Mouse (Mus musculus) midbrain, embryonic 13.5 days (tissue): ENCODE data around the gene Slc44a2. TPM values are rescaled to one million over a fixed set of nuclear protein-coding genes. Genes with fewer than 3 reads are reported as not detected.

ENCODE experiments used
- ATAC-seq: fragments of 200-750 bp; cut with Nextera tagmentation; 2 replicates; pipeline ENCODE4 v1.8.0; 2017; ENCODE audit warnings: mild to moderate bottlenecking, moderate TSS enrichment, moderate library complexity
- H3K27ac ChIP-seq: fragments of 300-500 bp; sonication (generic); 2 replicates; pipeline ENCODE4 v1.5.1; 2015; ENCODE audit warnings: inconsistent platforms, mild to moderate bottlenecking, moderate library complexity
- H3K27me3 ChIP-seq: fragments of 300-500 bp; sonication (generic); 2 replicates; pipeline ENCODE4 v1.6.1; 2015; ENCODE audit warnings: mild to moderate bottlenecking, inconsistent platforms
- H3K36me3 ChIP-seq: fragments of 300-500 bp; sonication (generic); 2 replicates; pipeline ENCODE4 v1.6.1; 2015; ENCODE audit warnings: mild to moderate bottlenecking, inconsistent platforms
- H3K4me1 ChIP-seq: fragments of 300-500 bp; sonication (generic); replicated peaks from 2 replicates; pipeline ENCODE4 v1.6.1; 2015; ENCODE audit warnings: inconsistent platforms
- H3K4me2 ChIP-seq: fragments of 300-500 bp; sonication (generic); replicated peaks from 2 replicates; pipeline ENCODE4 v1.6.1; 2015; ENCODE audit warnings: moderate library complexity, mild to moderate bottlenecking, inconsistent platforms
- H3K4me3 ChIP-seq: fragments of 300-500 bp; sonication (generic); replicated peaks from 2 replicates; pipeline ENCODE4 v1.5.1; 2015; ENCODE audit warnings: mild to moderate bottlenecking, inconsistent platforms
- H3K9ac ChIP-seq: fragments of 300-500 bp; sonication (generic); replicated peaks from 2 replicates; pipeline ENCODE4 v1.6.1; 2015; ENCODE audit warnings: mild to moderate bottlenecking, inconsistent platforms
- H3K9me3 ChIP-seq: fragments of 300-500 bp; sonication (generic); 2 replicates; pipeline ENCODE4 v1.6.1; 2016; ENCODE audit warnings: mild to moderate bottlenecking, inconsistent platforms
- WGBS: fragments of 180-500 bp; shearing (Covaris S2); methylation state at CpG from one replicate; pipeline ENCODE4 v1.1.7; 2015; 5-methylcytosine and 5-hydroxymethylcytosine counted together
- polyA plus RNA-seq: library from polyadenylated mRNA; unstranded; fragments of >200 nt; fragmentation: Nextera tagmentation; extraction: Ambion mirVana; gene quantifications from 2 replicates; pipeline ENCODE4 v1.2.1, GENCODE M21; 2015

Slc44a2 gene
- polyA plus RNA-seq, 1 experiment from 2014 or later, result 61.6 TPM

- Histone ChIP-seq H3K4me1 (peaks cover 31% of the 10 kb centered on the region), H3K9me3 (no peaks in the 10 kb centered on the region), H3K27me3 (no peaks in the 10 kb centered on the region; the same call in 1 of the 2 replicates), H3K4me2 (peak within 1 kb of the TSS; percentile 91), H3K36me3 (peaks cover 10% of the 10 kb centered on the region), H3K27ac (peak within 1 kb of the TSS; percentile 92), H3K9ac (peak within 1 kb of the TSS; percentile 85), H3K4me3 (peak within 1 kb of the TSS; percentile 92)
- ATAC-seq, result peak; percentile 93
- under 1% methylated on average over 65 of the region's 66 CpGs for WGBS
Measured at GRCm38 (mm10) chr9:21367357-21368111, 47.0 kb downstream of the Slc44a2 start, which contains the start of gene Ilf3. Gene Ilf3, plus strand, starts transcription at chr9:21367871.

DNA sequence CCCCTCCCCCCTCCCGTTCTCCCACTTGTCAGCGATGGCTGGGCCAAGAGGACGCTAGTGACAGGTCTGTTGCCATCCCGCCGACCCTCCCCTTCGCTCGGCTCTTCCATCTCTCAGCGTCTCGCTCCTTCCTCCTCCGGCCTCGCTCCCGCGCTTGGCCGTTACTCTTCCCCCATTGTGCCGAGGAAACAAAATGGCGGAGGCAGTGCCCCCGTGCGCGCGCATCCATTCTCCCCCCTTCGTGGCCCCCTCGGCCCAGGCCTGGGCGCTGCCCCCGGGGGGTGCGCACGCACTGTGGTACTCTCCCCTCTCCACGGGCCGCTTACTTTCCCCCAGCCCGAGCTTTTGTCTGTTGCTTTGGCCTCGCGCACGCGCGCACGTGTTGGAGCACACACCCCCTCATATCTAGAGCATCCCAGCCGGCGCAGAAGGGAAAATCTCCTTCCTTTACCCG, 47.7 kb downstream of the Slc44a2 start:
- H3K9ac ChIP-seq, result peak overlapping the region; percentile 85
- no peaks in the 10 kb centered on the region for H3K9me3 ChIP-seq
- H3K36me3 ChIP-seq, result peaks cover 15% of the 10 kb centered on the region
- peak overlapping the region; percentile 92 for H3K27ac ChIP-seq
- ATAC-seq, result peak; percentile 77
- H3K27me3 ChIP-seq, result no peaks in the 10 kb centered on the region
- H3K4me3 ChIP-seq, result peak overlapping the region; percentile 92
- H3K4me2 ChIP-seq, result peak overlapping the region; percentile 91
- WGBS, result 1% methylated on average over 31 of the region's 38 CpGs
- peaks cover 38% of the 10 kb centered on the region for H3K4me1 ChIP-seq

DNA sequence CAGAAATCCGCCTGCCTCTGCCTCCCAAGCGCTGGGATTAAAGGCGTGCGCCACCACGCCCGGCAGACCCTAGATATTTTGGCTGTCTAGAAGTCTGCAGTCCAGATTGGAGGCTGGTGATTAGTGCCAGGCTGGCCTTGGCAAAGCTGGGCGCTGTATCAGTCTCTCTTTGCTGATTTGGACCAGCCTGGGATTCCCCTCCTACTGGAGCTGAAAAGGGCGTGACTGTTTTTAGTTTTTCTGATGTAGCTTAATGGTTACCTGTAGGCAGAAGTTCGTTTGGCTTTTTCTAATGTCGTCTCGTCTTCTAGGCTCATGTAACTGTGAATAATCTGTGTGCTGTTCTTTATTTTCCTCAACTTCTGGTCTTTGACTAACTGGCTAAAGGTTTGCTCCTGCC, 48.6 kb downstream of the Slc44a2 start:
- WGBS, result 69% methylated on average over 11 of the region's 11 CpGs
- Histone ChIP-seq H3K9me3 (no peaks in the 10 kb centered on the region), H3K9ac (peak overlapping the region; percentile 85), H3K4me3 (peak overlapping the region; percentile 92), H3K27ac (no peak overlapping the region), H3K36me3 (peaks cover 15% of the 10 kb centered on the region), H3K27me3 (no peaks in the 10 kb centered on the region), H3K4me2 (peak overlapping the region; percentile 91), H3K4me1 (peaks cover 42% of the 10 kb centered on the region)
- ATAC-seq, result no peak

GRCm38 (mm10) chr9:21370876-21371275, 50.4 kb downstream of the Slc44a2 start:
- Histone ChIP-seq H3K9ac (no peak overlapping the region), H3K27ac (no peak overlapping the region), H3K27me3 (no peaks in the 10 kb centered on the region), H3K36me3 (peaks cover 15% of the 10 kb centered on the region), H3K4me1 (peaks cover 42% of the 10 kb centered on the region), H3K9me3 (no peaks in the 10 kb centered on the region), H3K4me3 (0 out of 2 replicates have a peak overlapping the region, but pooled peaks have one; percentile 20), H3K4me2 (peak overlapping the region; percentile 91)
- ATAC-seq, result no peak
- 86% methylated on average over 2 of the region's 2 CpGs for WGBS

GRCm38 (mm10) chr9:21372508-21372907, 52.0 kb downstream of the Slc44a2 start:
- Histone ChIP-seq H3K27ac (no peak overlapping the region), H3K4me3 (no peak overlapping the region), H3K27me3 (no peaks in the 10 kb centered on the region), H3K9me3 (no peaks in the 10 kb centered on the region), H3K4me1 (peaks cover 49% of the 10 kb centered on the region), H3K4me2 (no peak overlapping the region), H3K36me3 (peaks cover 15% of the 10 kb centered on the region), H3K9ac (no peak overlapping the region)
- no peak for ATAC-seq
- WGBS, result 76% methylated on average over 1 of the region's 1 CpGs

DNA sequence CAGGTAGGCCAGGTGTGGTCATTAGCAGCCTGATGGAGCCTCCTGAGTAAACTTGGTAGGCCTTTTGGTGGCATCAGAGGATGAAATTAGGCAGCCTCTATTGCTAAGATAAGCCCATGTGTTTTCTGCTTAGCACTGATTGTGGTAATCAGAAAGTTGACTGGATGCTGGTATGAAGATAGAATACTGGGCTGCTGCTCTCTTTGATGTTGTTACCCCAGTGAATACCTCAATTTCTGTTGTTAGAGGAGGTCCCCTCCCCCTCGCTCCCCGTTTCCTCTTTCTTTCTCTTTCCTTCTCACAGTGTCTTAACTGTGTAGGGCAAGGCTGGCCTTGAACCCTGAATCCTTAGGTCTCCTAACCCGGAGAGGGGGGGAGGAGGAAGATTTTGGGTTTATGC, 58.7 kb downstream of the Slc44a2 start:
- Histone ChIP-seq H3K4me1 (peaks cover 48% of the 10 kb centered on the region), H3K9me3 (no peaks in the 10 kb centered on the region), H3K27ac (no peak overlapping the region), H3K4me3 (no peak overlapping the region), H3K9ac (no peak overlapping the region), H3K27me3 (no peaks in the 10 kb centered on the region), H3K4me2 (no peak overlapping the region), H3K36me3 (no peaks in the 10 kb centered on the region; the same call in 1 of the 2 replicates)
- ATAC-seq, result no peak
- 90% methylated on average over 3 of the region's 3 CpGs for WGBS

- Histone ChIP-seq H3K4me3 (no peak overlapping the region), H3K36me3 (no peaks in the 10 kb centered on the region), H3K27me3 (no peaks in the 10 kb centered on the region), H3K9ac (no peak overlapping the region), H3K4me2 (no peak overlapping the region), H3K27ac (no peak overlapping the region), H3K9me3 (no peaks in the 10 kb centered on the region), H3K4me1 (peaks cover 53% of the 10 kb centered on the region)
- no peak for ATAC-seq
Measured at GRCm38 (mm10) chr9:21380868-21381267, 60.4 kb downstream of the Slc44a2 start.

DNA sequence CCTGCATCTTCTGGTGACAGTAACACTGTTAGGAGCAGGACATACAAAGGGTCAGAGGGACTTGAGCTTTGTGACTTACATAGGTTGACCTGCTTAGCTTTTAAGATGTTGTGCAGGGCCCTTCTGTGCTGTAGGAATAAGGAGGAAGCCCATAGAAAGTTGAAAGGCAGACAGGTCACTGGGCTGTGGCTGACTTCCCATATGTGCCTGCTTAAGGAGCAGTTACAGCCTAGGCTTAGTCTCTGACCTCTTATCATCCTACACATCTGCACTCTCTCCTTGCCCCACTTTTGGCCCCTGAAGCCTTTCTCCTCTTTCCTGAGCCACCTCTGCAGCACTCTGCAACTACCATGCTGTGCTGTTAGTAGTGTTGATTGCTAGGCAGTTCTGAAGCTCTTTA, 63.5 kb downstream of the Slc44a2 start:
- Histone ChIP-seq H3K9ac (no peak overlapping the region), H3K9me3 (no peaks in the 10 kb centered on the region), H3K4me3 (no peak overlapping the region), H3K4me1 (peaks cover 39% of the 10 kb centered on the region), H3K27me3 (no peaks in the 10 kb centered on the region), H3K27ac (no peak overlapping the region), H3K4me2 (no peak overlapping the region), H3K36me3 (peaks cover 13% of the 10 kb centered on the region)
- ATAC-seq, result no peak

GRCm38 (mm10) chr9:21392646-21393175, 72.2 kb downstream of the Slc44a2 start:
- Histone ChIP-seq H3K9ac (no peak overlapping the region), H3K36me3 (peaks cover 99% of the 10 kb centered on the region), H3K9me3 (no peaks in the 10 kb centered on the region), H3K27ac (no peak overlapping the region), H3K27me3 (no peaks in the 10 kb centered on the region), H3K4me3 (no peak overlapping the region), H3K4me1 (no peaks in the 10 kb centered on the region), H3K4me2 (no peak overlapping the region)
- no peak for ATAC-seq
- WGBS, result 87% methylated on average over 10 of the region's 10 CpGs

GRCm38 (mm10) chr9:21395692-21396091, 75.2 kb downstream of the Slc44a2 start:
- Histone ChIP-seq H3K9me3 (no peaks in the 10 kb centered on the region), H3K36me3 (peaks cover 99% of the 10 kb centered on the region), H3K4me1 (no peaks in the 10 kb centered on the region), H3K27ac (no peak overlapping the region), H3K4me3 (no peak overlapping the region), H3K9ac (no peak overlapping the region), H3K4me2 (no peak overlapping the region), H3K27me3 (no peaks in the 10 kb centered on the region)
- ATAC-seq, result 0 out of 2 replicates have a peak, but pooled peaks have one; percentile 51
- 94% methylated on average over 3 of the region's 3 CpGs for WGBS

DNA sequence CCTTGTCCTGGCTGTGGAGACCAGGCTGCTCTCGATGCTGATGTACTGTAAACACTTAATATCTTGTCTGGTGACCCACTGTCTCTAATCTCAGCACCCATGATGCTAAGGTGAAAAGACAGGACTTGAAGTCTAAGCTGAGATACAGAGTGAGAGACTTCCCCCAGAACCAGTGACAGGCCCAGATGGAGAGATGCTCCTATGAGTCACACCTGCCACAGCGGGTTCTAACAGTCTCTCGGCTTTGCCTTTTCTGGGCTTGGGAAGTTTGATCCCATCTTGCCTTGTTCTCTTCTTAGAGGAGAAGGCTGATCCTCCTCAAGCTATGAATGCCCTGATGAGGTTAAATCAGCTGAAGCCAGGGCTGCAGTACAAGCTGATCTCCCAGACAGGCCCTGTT, 76.7 kb downstream of the Slc44a2 start:
- H3K4me3 ChIP-seq, result no peak overlapping the region
- H3K27ac ChIP-seq, result no peak overlapping the region
- WGBS, result 99% methylated on average over 3 of the region's 3 CpGs
- no peak for ATAC-seq
- H3K27me3 ChIP-seq, result no peaks in the 10 kb centered on the region
- no peaks in the 10 kb centered on the region for H3K4me1 ChIP-seq
- H3K9ac ChIP-seq, result no peak overlapping the region
- no peak overlapping the region for H3K4me2 ChIP-seq
- H3K36me3 ChIP-seq, result peaks cover 98% of the 10 kb centered on the region
- no peaks in the 10 kb centered on the region for H3K9me3 ChIP-seq

- Histone ChIP-seq H3K27me3 (no peaks in the 10 kb centered on the region), H3K4me2 (no peak overlapping the region), H3K4me3 (no peak overlapping the region), H3K9me3 (no peaks in the 10 kb centered on the region), H3K27ac (no peak overlapping the region), H3K9ac (no peak overlapping the region), H3K36me3 (peaks cover 99% of the 10 kb centered on the region), H3K4me1 (no peaks in the 10 kb centered on the region)
- ATAC-seq, result no peak
- WGBS, result 96% methylated on average over 9 of the region's 9 CpGs
Measured at GRCm38 (mm10) chr9:21401042-21401441, 80.5 kb downstream of the Slc44a2 start.
